Mouse (Mus musculus): Measurements from ENCODE around the gene Arid5b.

Gene Arid5b

GRCm38 (mm10) chr10:68203860-68204259 lies 74.7 kb downstream of the Arid5b start:
- H3K9me3 ChIP-seq (ENCODE audit: low read length) = peaks cover 35% of the 10 kb centered on the region
- no peak overlapping the region for H3K4me3 ChIP-seq (replicated peaks; ENCODE audit: low read length)
- H3K27me3 ChIP-seq (ENCODE audit: insufficient read depth, low read length) = no peaks in the 10 kb centered on the region
- H3K36me3 ChIP-seq (ENCODE audit: insufficient read depth, low read length) = no peaks in the 10 kb centered on the region
- H3K4me1 ChIP-seq (replicated peaks; ENCODE audit: low read depth, low read length) = no peaks in the 10 kb centered on the region
- TF ChIP-seq POU5F1 (IDR thresholded peaks at IDR 0.05; ENCODE audit: borderline replicate concordance, low read length) = no peak
- no peak for TF ChIP-seq CTCF (conservative IDR thresholded peaks at IDR 0.05; ENCODE audit: low read length)
- no peak for TF ChIP-seq NANOG (IDR thresholded peaks at IDR 0.05; ENCODE audit: borderline replicate concordance, low read length)

- H3K9me3 ChIP-seq (ENCODE audit: low read length) = peaks cover 31% of the 10 kb centered on the region
- TF ChIP-seq POU5F1 (IDR thresholded peaks at IDR 0.05; ENCODE audit: borderline replicate concordance, low read length) (no peak), NANOG (IDR thresholded peaks at IDR 0.05; ENCODE audit: borderline replicate concordance, low read length) (no peak), CTCF (conservative IDR thresholded peaks at IDR 0.05; ENCODE audit: low read length) (no peak)
- no peaks in the 10 kb centered on the region for H3K36me3 ChIP-seq (ENCODE audit: insufficient read depth, low read length)
- no peaks in the 10 kb centered on the region for H3K27me3 ChIP-seq (ENCODE audit: insufficient read depth, low read length)
- H3K4me1 ChIP-seq (replicated peaks; ENCODE audit: low read depth, low read length) = no peaks in the 10 kb centered on the region
- H3K4me3 ChIP-seq (replicated peaks; ENCODE audit: low read length) = no peak overlapping the region
These were observed 75.2 kb downstream of the Arid5b start for GRCm38 (mm10) chr10:68203322-68203721.

GRCm38 (mm10) chr10:68199440-68199839 lies 79.1 kb downstream of the Arid5b start:
- Histone ChIP-seq H3K27me3 (ENCODE audit: insufficient read depth, low read length) (no peaks in the 10 kb centered on the region), H3K4me3 (replicated peaks; ENCODE audit: low read length) (no peak overlapping the region), H3K4me1 (replicated peaks; ENCODE audit: low read depth, low read length) (peaks cover 8% of the 10 kb centered on the region), H3K36me3 (ENCODE audit: insufficient read depth, low read length) (no peaks in the 10 kb centered on the region), H3K9me3 (ENCODE audit: low read length) (no peaks in the 10 kb centered on the region)
- TF ChIP-seq POU5F1 (IDR thresholded peaks at IDR 0.05; ENCODE audit: borderline replicate concordance, low read length) (no peak), CTCF (conservative IDR thresholded peaks at IDR 0.05; ENCODE audit: low read length) (no peak), NANOG (IDR thresholded peaks at IDR 0.05; ENCODE audit: borderline replicate concordance, low read length) (no peak)

- Histone ChIP-seq H3K9me3 (ENCODE audit: low read length) (no peaks in the 10 kb centered on the region), H3K27me3 (ENCODE audit: insufficient read depth, low read length) (no peaks in the 10 kb centered on the region), H3K36me3 (ENCODE audit: insufficient read depth, low read length) (no peaks in the 10 kb centered on the region), H3K4me3 (replicated peaks; ENCODE audit: low read length) (peak overlapping the region; percentile 57; the same call in 1 of the 2 replicates), H3K4me1 (replicated peaks; ENCODE audit: low read depth, low read length) (peaks cover 12% of the 10 kb centered on the region)
- no peak for TF ChIP-seq CTCF (conservative IDR thresholded peaks at IDR 0.05; ENCODE audit: low read length)
- no peak for TF ChIP-seq NANOG (IDR thresholded peaks at IDR 0.05; ENCODE audit: borderline replicate concordance, low read length)
- no peak for TF ChIP-seq POU5F1 (IDR thresholded peaks at IDR 0.05; ENCODE audit: borderline replicate concordance, low read length)
These were observed 82.2 kb downstream of the Arid5b start for GRCm38 (mm10) chr10:68196324-68196723.

- H3K27me3 ChIP-seq (ENCODE audit: insufficient read depth, low read length) = no peaks in the 10 kb centered on the region
These were observed 85.0 kb downstream of the Arid5b start for GRCm38 (mm10) chr10:68193561-68193960.

GRCm38 (mm10) chr10:68192824-68193255 lies 85.7 kb downstream of the Arid5b start:
- H3K9me3 ChIP-seq (ENCODE audit: low read length) = no peaks in the 10 kb centered on the region
- peaks cover 12% of the 10 kb centered on the region for H3K4me1 ChIP-seq (replicated peaks; ENCODE audit: low read depth, low read length)
- no peak overlapping the region for H3K4me3 ChIP-seq (replicated peaks; ENCODE audit: low read length)
- no peak for TF ChIP-seq POU5F1 (IDR thresholded peaks at IDR 0.05; ENCODE audit: borderline replicate concordance, low read length)
- TF ChIP-seq CTCF (conservative IDR thresholded peaks at IDR 0.05; ENCODE audit: low read length) = no peak
- no peak for TF ChIP-seq NANOG (IDR thresholded peaks at IDR 0.05; ENCODE audit: borderline replicate concordance, low read length)
- H3K27me3 ChIP-seq (ENCODE audit: insufficient read depth, low read length) = no peaks in the 10 kb centered on the region
- no peaks in the 10 kb centered on the region for H3K36me3 ChIP-seq (ENCODE audit: insufficient read depth, low read length)

More at GRCm38 (mm10) chr10:68193561-68193960, 85.0 kb downstream of the Arid5b start:
- H3K4me3 ChIP-seq (replicated peaks; ENCODE audit: low read length) = no peak overlapping the region
- no peaks in the 10 kb centered on the region for H3K9me3 ChIP-seq (ENCODE audit: low read length)
- peaks cover 12% of the 10 kb centered on the region for H3K4me1 ChIP-seq (replicated peaks; ENCODE audit: low read depth, low read length)
- TF ChIP-seq CTCF (conservative IDR thresholded peaks at IDR 0.05; ENCODE audit: low read length) = no peak
- TF ChIP-seq POU5F1 (IDR thresholded peaks at IDR 0.05; ENCODE audit: borderline replicate concordance, low read length) = no peak
- no peak for TF ChIP-seq NANOG (IDR thresholded peaks at IDR 0.05; ENCODE audit: borderline replicate concordance, low read length)
- no peaks in the 10 kb centered on the region for H3K36me3 ChIP-seq (ENCODE audit: insufficient read depth, low read length)

GRCm38 (mm10) chr10:68191691-68192380 lies 86.7 kb downstream of the Arid5b start:
- H3K4me3 ChIP-seq (replicated peaks; ENCODE audit: low read length) = no peak overlapping the region
- H3K36me3 ChIP-seq (ENCODE audit: insufficient read depth, low read length) = no peaks in the 10 kb centered on the region
- no peaks in the 10 kb centered on the region for H3K9me3 ChIP-seq (ENCODE audit: low read length)
- no peaks in the 10 kb centered on the region for H3K27me3 ChIP-seq (ENCODE audit: insufficient read depth, low read length)
- TF ChIP-seq POU5F1 (IDR thresholded peaks at IDR 0.05; ENCODE audit: borderline replicate concordance, low read length) = no peak
- no peak for TF ChIP-seq CTCF (conservative IDR thresholded peaks at IDR 0.05; ENCODE audit: low read length)
- TF ChIP-seq NANOG (IDR thresholded peaks at IDR 0.05; ENCODE audit: borderline replicate concordance, low read length) = no peak
- H3K4me1 ChIP-seq (replicated peaks; ENCODE audit: low read depth, low read length) = peaks cover 12% of the 10 kb centered on the region

GRCm38 (mm10) chr10:68191146-68191545 lies 87.4 kb downstream of the Arid5b start:
- no peaks in the 10 kb centered on the region for H3K36me3 ChIP-seq (ENCODE audit: insufficient read depth, low read length)
- TF ChIP-seq NANOG (IDR thresholded peaks at IDR 0.05; ENCODE audit: borderline replicate concordance, low read length) (no peak), POU5F1 (IDR thresholded peaks at IDR 0.05; ENCODE audit: borderline replicate concordance, low read length) (no peak), CTCF (conservative IDR thresholded peaks at IDR 0.05; ENCODE audit: low read length) (no peak)
- H3K4me1 ChIP-seq (replicated peaks; ENCODE audit: low read depth, low read length) = 0 out of 2 replicates have a peak, but pooled peaks cover 6% of the 10 kb centered on the region

More at GRCm38 (mm10) chr10:68191146-68191545, 87.4 kb downstream of the Arid5b start:
- Histone ChIP-seq H3K27me3 (ENCODE audit: insufficient read depth, low read length) (no peaks in the 10 kb centered on the region), H3K4me3 (replicated peaks; ENCODE audit: low read length) (no peak overlapping the region), H3K9me3 (ENCODE audit: low read length) (no peaks in the 10 kb centered on the region)

Data from E14TG2a.4 (cell line).